Mouse (Mus musculus) 416B (cell line): ENCODE data around the gene Tmem273.

Experiments
- DNase-seq: peaks from one replicate; pipeline ENCODE4 v3.0.0; 2011; ENCODE audit warnings: low read depth

The Tmem273 gene

GRCm38 (mm10) chr14:32812429-32812828 lies 26.7 kb downstream of the Tmem273 start:
- DNase-seq: no peak

- DNase-seq: no peak
Observed at GRCm38 (mm10) chr14:32814961-32815360, 29.2 kb downstream of the Tmem273 start.

- DNase-seq: peak; percentile 38
Observed at GRCm38 (mm10) chr14:32816533-32816932, 30.8 kb downstream of the Tmem273 start.

GRCm38 (mm10) chr14:32817258-32817657 lies 31.5 kb downstream of the Tmem273 start:
- DNase-seq: no peak

GRCm38 (mm10) chr14:32819297-32819696 lies 33.5 kb downstream of the Tmem273 start:
- DNase-seq: no peak

GRCm38 (mm10) chr14:32822812-32823211 lies 37.0 kb downstream of the Tmem273 start:
- DNase-seq: no peak

GRCm38 (mm10) chr14:32823861-32824260 lies 38.1 kb downstream of the Tmem273 start:
- DNase-seq: peak; percentile 47

- DNase-seq: no peak
Observed at GRCm38 (mm10) chr14:32824267-32825150, 38.7 kb downstream of the Tmem273 start.

GRCm38 (mm10) chr14:32825426-32826032 lies 39.8 kb downstream of the Tmem273 start:
- no peak for DNase-seq

GRCm38 (mm10) chr14:32827165-32827564 lies 41.4 kb downstream of the Tmem273 start:
- no peak for DNase-seq

GRCm38 (mm10) chr14:32827994-32828650 lies 42.4 kb downstream of the Tmem273 start:
- no peak for DNase-seq

GRCm38 (mm10) chr14:32833847-32834246 lies 48.1 kb downstream of the Tmem273 start, which contains the start of gene Fam170b:
TSS of gene Fam170b (plus strand) at chr14:32833962.
- no peak for DNase-seq

- DNase-seq: peak; percentile 81
Observed at GRCm38 (mm10) chr14:32835181-32835580, 49.4 kb downstream of the Tmem273 start.

- DNase-seq: no peak
Observed at GRCm38 (mm10) chr14:32835596-32835995, 49.8 kb downstream of the Tmem273 start.

- no peak for DNase-seq
Observed at GRCm38 (mm10) chr14:32836191-32836590, 50.4 kb downstream of the Tmem273 start.

GRCm38 (mm10) chr14:32842052-32842451 lies 56.3 kb downstream of the Tmem273 start:
- DNase-seq: no peak

- peak; percentile 51 for DNase-seq
Observed at GRCm38 (mm10) chr14:32854059-32854458, 68.3 kb downstream of the Tmem273 start.

GRCm38 (mm10) chr14:32856246-32856645 lies 70.5 kb downstream of the Tmem273 start:
- DNase-seq: no peak

- DNase-seq: no peak
Observed at GRCm38 (mm10) chr14:32856681-32857328, 71.0 kb downstream of the Tmem273 start, which contains the start of gene Vstm4. TSS of gene Vstm4 (plus strand) at chr14:32856756.

GRCm38 (mm10) chr14:32858361-32858760 lies 72.6 kb downstream of the Tmem273 start:
- DNase-seq: no peak

- no peak for DNase-seq
Observed at GRCm38 (mm10) chr14:32858941-32859510, 73.3 kb downstream of the Tmem273 start.
